Mouse (Mus musculus): ENCODE measurements around the gene Tfeb.

Gene Tfeb

GRCm38 (mm10) chr17:47773604-47774003, 36.8 kb downstream of the Tfeb start:
- in situ Hi-C loops (cut with MboI; ENCODE audit: low pct_unique_long_range_greater_than_20kb in 1 of 2, low sequenced_read_pairs in 2 of 2, unreplicated experiment in 1 of 2), result no loop called here

- in situ Hi-C loops (cut with MboI; ENCODE audit: low pct_unique_long_range_greater_than_20kb in 1 of 2, low sequenced_read_pairs in 2 of 2, unreplicated experiment in 1 of 2), result no loop called here
These were observed 40.3 kb downstream of the Tfeb start for GRCm38 (mm10) chr17:47777141-47777540.

GRCm38 (mm10) chr17:47780470-47780869, 43.6 kb downstream of the Tfeb start:
- in situ Hi-C loops (cut with MboI; ENCODE audit: low pct_unique_long_range_greater_than_20kb in 1 of 2, low sequenced_read_pairs in 2 of 2, unreplicated experiment in 1 of 2), result no loop called here

GRCm38 (mm10) chr17:47782486-47782885, 45.7 kb downstream of the Tfeb start:
- in situ Hi-C loops (cut with MboI; ENCODE audit: low pct_unique_long_range_greater_than_20kb in 1 of 2, low sequenced_read_pairs in 2 of 2, unreplicated experiment in 1 of 2), result no loop called here

- in situ Hi-C loops (cut with MboI; ENCODE audit: low pct_unique_long_range_greater_than_20kb in 1 of 2, low sequenced_read_pairs in 2 of 2, unreplicated experiment in 1 of 2), result no loop called here
These were observed 46.8 kb downstream of the Tfeb start for GRCm38 (mm10) chr17:47783445-47784223.

- in situ Hi-C loops (cut with MboI; ENCODE audit: low pct_unique_long_range_greater_than_20kb in 1 of 2, low sequenced_read_pairs in 2 of 2, unreplicated experiment in 1 of 2), result no loop called here
These were observed 47.6 kb downstream of the Tfeb start for GRCm38 (mm10) chr17:47784411-47784810.

GRCm38 (mm10) chr17:47787632-47788031, 50.8 kb downstream of the Tfeb start:
- in situ Hi-C loops (cut with MboI; ENCODE audit: low pct_unique_long_range_greater_than_20kb in 1 of 2, low sequenced_read_pairs in 2 of 2, unreplicated experiment in 1 of 2), result no loop called here

GRCm38 (mm10) chr17:47788306-47788705, 51.5 kb downstream of the Tfeb start:
- in situ Hi-C loops (cut with MboI; ENCODE audit: low pct_unique_long_range_greater_than_20kb in 1 of 2, low sequenced_read_pairs in 2 of 2, unreplicated experiment in 1 of 2), result no loop called here

GRCm38 (mm10) chr17:47788996-47789395, 52.2 kb downstream of the Tfeb start:
- in situ Hi-C loops (cut with MboI; ENCODE audit: low pct_unique_long_range_greater_than_20kb in 1 of 2, low sequenced_read_pairs in 2 of 2, unreplicated experiment in 1 of 2), result no loop called here

GRCm38 (mm10) chr17:47792098-47792863, 55.5 kb downstream of the Tfeb start:
- in situ Hi-C loops (cut with MboI; ENCODE audit: low pct_unique_long_range_greater_than_20kb in 1 of 2, low sequenced_read_pairs in 2 of 2, unreplicated experiment in 1 of 2), result no loop called here

GRCm38 (mm10) chr17:47793377-47793776, 56.5 kb downstream of the Tfeb start:
- in situ Hi-C loops (cut with MboI; ENCODE audit: low pct_unique_long_range_greater_than_20kb in 1 of 2, low sequenced_read_pairs in 2 of 2, unreplicated experiment in 1 of 2), result no loop called here

GRCm38 (mm10) chr17:47795446-47795845, 58.6 kb downstream of the Tfeb start:
- in situ Hi-C loops (cut with MboI; ENCODE audit: low pct_unique_long_range_greater_than_20kb in 1 of 2, low sequenced_read_pairs in 2 of 2, unreplicated experiment in 1 of 2), result no loop called here

- in situ Hi-C loops (cut with MboI; ENCODE audit: low pct_unique_long_range_greater_than_20kb in 1 of 2, low sequenced_read_pairs in 2 of 2, unreplicated experiment in 1 of 2), result no loop called here
These were observed 59.5 kb downstream of the Tfeb start for GRCm38 (mm10) chr17:47796156-47796816.

- in situ Hi-C loops (cut with MboI; ENCODE audit: low pct_unique_long_range_greater_than_20kb in 1 of 2, low sequenced_read_pairs in 2 of 2, unreplicated experiment in 1 of 2), result no loop called here
These were observed 60.1 kb downstream of the Tfeb start for GRCm38 (mm10) chr17:47796968-47797367.

- in situ Hi-C loops (cut with MboI; ENCODE audit: low pct_unique_long_range_greater_than_20kb in 1 of 2, low sequenced_read_pairs in 2 of 2, unreplicated experiment in 1 of 2), result no loop called here
These were observed 60.6 kb downstream of the Tfeb start for GRCm38 (mm10) chr17:47797383-47797782.

- in situ Hi-C loops (cut with MboI; ENCODE audit: low pct_unique_long_range_greater_than_20kb in 1 of 2, low sequenced_read_pairs in 2 of 2, unreplicated experiment in 1 of 2), result no loop called here
These were observed 66.0 kb downstream of the Tfeb start for GRCm38 (mm10) chr17:47802806-47803205.

- in situ Hi-C loops (cut with MboI; ENCODE audit: low pct_unique_long_range_greater_than_20kb in 1 of 2, low sequenced_read_pairs in 2 of 2, unreplicated experiment in 1 of 2), result no loop called here
These were observed 66.8 kb downstream of the Tfeb start for GRCm38 (mm10) chr17:47803662-47804061.

GRCm38 (mm10) chr17:47805047-47805835, 68.4 kb downstream of the Tfeb start:
- in situ Hi-C loops (cut with MboI; ENCODE audit: low pct_unique_long_range_greater_than_20kb in 1 of 2, low sequenced_read_pairs in 2 of 2, unreplicated experiment in 1 of 2), result no loop called here

GRCm38 (mm10) chr17:47806230-47806629, 69.4 kb downstream of the Tfeb start:
- in situ Hi-C loops (cut with MboI; ENCODE audit: low pct_unique_long_range_greater_than_20kb in 1 of 2, low sequenced_read_pairs in 2 of 2, unreplicated experiment in 1 of 2), result no loop called here

Measured in mouse embryonic stem cell (cell line).